Mouse (Mus musculus) lung, postnatal 0 days (tissue): ENCODE measurements at regions not wholly inside any gene's neighbourhood (a gene's known extent, or its start where the extent isn't known, plus 50 kb on each side); places are given as distances from the start of the nearest gene placed in this dataset.
A peak's percentile ranks its signal among the peaks of the same experiment; 100 is the strongest.
"Not testable (repeated sequence)": the region's sequence is repeated elsewhere in the genome, so short reads cannot be mapped to it uniquely, and the experiment has no call there.

ENCODE experiments used
- ATAC-seq: fragments of 200-750 bp; cut with Nextera tagmentation; 2 replicates; pipeline ENCODE4 v1.8.0; 2017; ENCODE audit warnings: moderate library complexity
- DNase-seq: peaks from one replicate; pipeline ENCODE4 v3.0.0-alpha.2; 2016; ENCODE audit warnings: low spot score
- H3K27ac ChIP-seq: fragments of 300-500 bp; sonication (generic); 2 replicates; pipeline ENCODE4 v1.5.1; 2014; ENCODE audit warnings: antibody characterized with exemption, mild to moderate bottlenecking, low read length, mixed read lengths
- H3K27me3 ChIP-seq: fragments of 300-500 bp; sonication (generic); replicated peaks from 2 replicates; pipeline ENCODE4 v1.6.1; 2014; ENCODE audit warnings: low read length, mixed read lengths; ENCODE audit not compliant: insufficient read depth
- H3K36me3 ChIP-seq: fragments of 300-500 bp; sonication (generic); 2 replicates; pipeline ENCODE4 v1.6.1; 2014; ENCODE audit warnings: low read length, mixed read lengths; ENCODE audit not compliant: insufficient read depth
- H3K4me1 ChIP-seq: fragments of 300-500 bp; sonication (generic); 2 replicates; pipeline ENCODE4 v1.6.1; 2014; ENCODE audit warnings: antibody characterized with exemption, low read depth, low read length, mixed read lengths; ENCODE audit not compliant: insufficient read depth
- H3K4me2 ChIP-seq: fragments of 300-500 bp; sonication (generic); replicated peaks from 2 replicates; pipeline ENCODE4 v1.6.1; 2014; ENCODE audit warnings: low read depth, mild to moderate bottlenecking, low read length, moderate library complexity, mixed read lengths
- H3K4me3 ChIP-seq: fragments of 300-500 bp; sonication (generic); 2 replicates; pipeline ENCODE4 v1.5.1; 2014; ENCODE audit warnings: low read depth, low read length
- H3K9ac ChIP-seq: fragments of 300-500 bp; sonication (generic); replicated peaks from 2 replicates; pipeline ENCODE4 v1.6.1; 2014; ENCODE audit warnings: low read depth, mild to moderate bottlenecking
- H3K9me3 ChIP-seq: fragments of 300-500 bp; sonication (generic); 2 replicates; pipeline ENCODE4 v1.6.1; 2016; ENCODE audit warnings: low read length, mixed read lengths
- CTCF ChIP-seq: IDR thresholded peaks from 2 replicates; pipeline ENCODE4 v1.5.1; 2016; ENCODE audit warnings: antibody characterized with exemption, mild to moderate bottlenecking
- EP300 ChIP-seq: IDR thresholded peaks from 2 replicates; pipeline ENCODE4 v1.6.1; 2016; ENCODE audit warnings: antibody characterized with exemption, mild to moderate bottlenecking, control low read depth
- WGBS: fragments of 180-500 bp; shearing (Covaris S2); extraction: QIAGEN DNeasy Blood & Tissue Kit; methylation state at CpG from one replicate; pipeline ENCODE4 v1.1.7; 2014; 5-methylcytosine and 5-hydroxymethylcytosine counted together

DNA sequence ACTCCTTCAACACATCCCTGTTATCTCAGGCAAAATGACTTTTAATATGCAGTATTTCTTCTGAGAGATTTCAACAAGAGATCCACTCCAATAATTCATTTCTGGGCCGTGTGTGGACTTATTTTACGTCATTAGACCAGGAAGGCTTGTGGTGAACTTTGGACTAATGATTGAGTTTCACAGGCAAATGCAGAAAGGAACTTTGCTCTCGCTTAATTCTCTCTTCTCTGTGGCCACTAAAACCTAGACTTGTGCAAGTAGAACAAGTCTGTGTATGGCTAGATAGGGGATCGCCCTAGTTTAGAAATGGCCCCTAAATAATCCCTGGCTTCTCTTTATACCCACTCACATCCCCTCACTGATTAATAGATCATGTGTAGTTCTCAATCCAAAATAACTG is 50.6 kb upstream of the Ppp1r12a start:
- Histone ChIP-seq H3K4me3 (no peak overlapping the region), H3K9me3 (no peaks in the 10 kb centered on the region), H3K9ac (no peak overlapping the region), H3K27me3 (no peaks in the 10 kb centered on the region), H3K36me3 (no peaks in the 10 kb centered on the region), H3K27ac (no peak overlapping the region), H3K4me1 (no peaks in the 10 kb centered on the region), H3K4me2 (no peak overlapping the region)
- WGBS, result 87% methylated on average over 4 of the region's 4 CpGs
- DNase-seq, result no peak
- TF ChIP-seq CTCF (no peak), EP300 (no peak)
- ATAC-seq, result no peak

DNA sequence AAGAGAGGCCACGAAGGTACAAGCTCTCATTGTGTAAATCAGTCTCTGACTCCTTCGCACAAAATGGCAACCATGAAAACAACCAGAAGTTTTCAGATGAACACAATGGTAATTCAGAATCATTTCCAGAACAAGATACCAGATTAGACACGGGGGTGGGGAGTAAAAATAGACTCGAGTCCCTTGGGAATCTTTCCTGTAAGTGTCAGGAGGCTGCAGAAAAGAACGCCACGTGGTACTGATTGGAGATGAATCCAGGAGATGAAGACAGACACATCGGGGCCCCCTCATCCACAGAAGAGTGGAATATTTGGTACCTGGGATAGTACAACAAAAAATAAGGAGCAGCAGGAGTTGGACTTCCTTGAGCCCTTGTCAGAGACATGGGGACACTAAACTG is 51.1 kb upstream of the Ppp1r12a start:
- Histone ChIP-seq H3K27ac (no peak overlapping the region), H3K4me3 (no peak overlapping the region), H3K9ac (no peak overlapping the region), H3K4me2 (no peak overlapping the region), H3K9me3 (no peaks in the 10 kb centered on the region), H3K27me3 (no peaks in the 10 kb centered on the region), H3K4me1 (no peaks in the 10 kb centered on the region), H3K36me3 (no peaks in the 10 kb centered on the region)
- ATAC-seq (no peak), DNase-seq (no peak)
- WGBS, result 62% methylated on average over 7 of the region's 7 CpGs
- no peak for TF ChIP-seq CTCF
- TF ChIP-seq EP300, result no peak

DNA sequence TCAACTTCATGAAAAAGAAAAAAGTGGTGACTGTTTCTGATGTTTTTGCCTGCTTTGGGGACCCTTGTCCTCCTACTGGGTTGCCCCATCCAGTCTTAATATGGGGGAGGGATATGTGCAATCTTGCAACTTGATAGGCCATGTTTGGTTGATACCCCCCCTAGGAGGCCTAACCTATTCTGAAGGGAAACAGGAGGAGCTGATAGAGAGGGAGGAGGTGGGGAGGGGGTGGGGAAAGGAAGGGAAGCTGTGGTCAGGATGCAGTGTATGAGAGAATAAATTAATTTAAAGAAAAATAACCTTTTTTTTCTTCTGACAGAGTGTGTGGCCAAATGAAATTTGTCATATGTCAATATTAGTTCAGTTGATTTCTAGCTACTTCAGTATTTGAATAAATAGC is 51.8 kb upstream of the Ppp1r12a start:
- Histone ChIP-seq H3K9ac (no peak overlapping the region), H3K4me2 (no peak overlapping the region), H3K4me3 (no peak overlapping the region), H3K4me1 (no peaks in the 10 kb centered on the region), H3K9me3 (no peaks in the 10 kb centered on the region), H3K27ac (no peak overlapping the region), H3K36me3 (no peaks in the 10 kb centered on the region), H3K27me3 (no peaks in the 10 kb centered on the region)
- ATAC-seq (no peak), DNase-seq (no peak)
- TF ChIP-seq EP300 (no peak), CTCF (no peak)

DNA sequence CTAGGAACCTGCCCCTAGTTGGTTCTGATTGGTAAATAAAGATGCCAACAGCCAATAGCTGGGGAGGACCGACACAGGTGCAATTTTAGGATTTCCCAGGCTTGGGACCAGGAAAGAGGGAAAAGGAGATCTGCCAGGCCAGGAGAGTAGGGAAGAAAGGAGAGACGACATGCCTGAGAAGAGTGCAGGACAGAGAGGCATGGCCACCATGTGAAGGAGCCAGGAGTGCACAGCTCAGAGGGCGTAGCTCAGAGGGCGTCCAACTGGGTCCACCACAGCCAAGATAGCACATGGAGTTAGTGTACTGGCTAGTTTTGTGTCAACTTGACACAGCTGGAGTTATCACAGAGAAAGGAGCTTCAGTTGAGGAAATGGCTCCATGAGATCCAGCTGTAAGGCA is 53.5 kb upstream of the Ppp1r12a start:
- not testable (repeated sequence) for H3K4me2 ChIP-seq, H3K27me3 ChIP-seq, DNase-seq, H3K27ac ChIP-seq, H3K4me1 ChIP-seq, H3K9me3 ChIP-seq, H3K4me3 ChIP-seq, ATAC-seq, H3K36me3 ChIP-seq, H3K9ac ChIP-seq
- WGBS, result 83% methylated on average over 4 of the region's 4 CpGs

DNA sequence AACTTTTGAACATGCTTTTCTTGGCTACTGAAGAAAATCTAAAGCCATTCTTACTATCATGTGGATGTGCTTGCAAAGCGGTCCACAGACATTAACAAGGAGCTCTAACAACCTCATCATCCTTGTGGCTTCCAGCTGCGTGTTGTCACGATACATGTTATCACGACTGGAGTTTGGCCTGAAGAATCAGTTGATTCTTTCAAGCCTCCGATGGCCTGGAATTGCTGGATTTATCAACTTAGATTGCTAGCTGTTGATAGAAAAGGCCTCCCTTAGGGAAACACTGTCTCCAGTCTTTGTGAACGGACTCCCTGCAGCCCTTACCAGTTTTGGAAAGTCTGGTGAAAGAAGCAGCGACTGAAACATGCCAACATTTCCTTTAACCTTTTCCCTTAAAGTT is 60.5 kb upstream of the Ppp1r12a start:
- no peak overlapping the region for H3K27ac ChIP-seq
- H3K27me3 ChIP-seq, result no peaks in the 10 kb centered on the region
- ATAC-seq (no peak), DNase-seq (no peak)
- H3K4me3 ChIP-seq, result no peak overlapping the region
- no peak overlapping the region for H3K9ac ChIP-seq
- 59% methylated on average over 7 of the region's 7 CpGs for WGBS
- no peaks in the 10 kb centered on the region for H3K9me3 ChIP-seq
- H3K4me1 ChIP-seq, result no peaks in the 10 kb centered on the region
- no peaks in the 10 kb centered on the region for H3K36me3 ChIP-seq
- H3K4me2 ChIP-seq, result no peak overlapping the region
- TF ChIP-seq EP300 (no peak), CTCF (no peak)

DNA sequence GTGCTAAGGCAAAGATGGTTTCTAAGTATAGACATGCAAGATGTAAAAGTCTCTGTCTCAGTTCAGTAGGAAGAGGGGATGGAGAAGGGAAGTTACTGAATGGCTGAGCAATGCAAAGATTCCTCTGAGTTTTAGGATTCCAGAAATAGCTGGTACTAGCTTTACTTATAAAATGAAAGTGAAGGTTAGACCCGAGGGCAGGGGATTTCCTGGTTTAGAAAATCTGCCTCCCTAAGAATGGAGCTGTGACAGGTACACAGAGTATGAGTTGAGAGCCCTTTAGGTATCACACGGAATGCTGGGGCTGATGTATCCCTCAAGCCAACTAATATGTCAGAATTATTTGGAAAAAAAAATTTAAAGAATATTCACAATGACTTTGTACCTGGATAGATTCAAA is 69.0 kb upstream of the Ppp1r12a start:
- Histone ChIP-seq H3K36me3 (no peaks in the 10 kb centered on the region), H3K27me3 (no peaks in the 10 kb centered on the region), H3K9me3 (no peaks in the 10 kb centered on the region), H3K4me2 (no peak overlapping the region), H3K27ac (no peak overlapping the region), H3K4me1 (no peaks in the 10 kb centered on the region; the same call in 1 of the 2 replicates), H3K4me3 (no peak overlapping the region), H3K9ac (no peak overlapping the region)
- ATAC-seq (no peak), DNase-seq (no peak)
- TF ChIP-seq EP300, result no peak
- no peak for TF ChIP-seq CTCF
- WGBS, result 51% methylated on average over 2 of the region's 2 CpGs

DNA sequence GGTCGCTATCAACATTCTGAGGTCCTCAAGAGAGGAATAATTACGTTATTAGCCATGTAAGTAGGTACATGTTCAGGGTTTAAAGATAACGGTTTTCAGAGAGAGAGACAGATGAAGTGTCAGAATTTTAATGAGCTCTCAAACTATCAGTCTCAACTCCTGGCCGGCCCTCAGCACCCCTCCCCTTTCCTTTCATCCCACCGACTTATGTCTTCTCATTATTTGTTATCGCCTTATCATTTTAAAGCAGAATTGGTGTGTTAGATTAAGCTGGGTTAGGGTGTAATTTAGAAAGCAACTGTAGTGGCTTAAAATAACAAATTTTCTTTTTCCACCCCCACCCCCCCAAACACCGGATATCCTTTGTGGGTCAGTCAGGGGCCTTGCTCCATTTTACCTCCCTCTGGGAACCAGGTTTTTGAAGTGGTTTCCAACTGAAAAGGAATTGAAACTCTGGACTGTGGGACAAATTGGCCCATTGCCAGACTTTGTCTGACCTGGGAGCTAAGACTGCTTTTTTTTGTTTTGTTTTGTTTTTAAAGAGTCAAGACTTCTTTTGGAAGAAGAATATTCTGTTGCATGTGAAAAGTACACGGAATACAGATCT is 72.5 kb upstream of the Ppp1r12a start:
- Histone ChIP-seq H3K36me3 (no peaks in the 10 kb centered on the region), H3K4me2 (no peak overlapping the region; the same call in 1 of the 2 replicates), H3K4me1 (no peaks in the 10 kb centered on the region; the same call in 1 of the 2 replicates), H3K9ac (no peak overlapping the region), H3K27ac (no peak overlapping the region), H3K27me3 (no peaks in the 10 kb centered on the region), H3K4me3 (no peak overlapping the region), H3K9me3 (no peaks in the 10 kb centered on the region)
- WGBS, result 13% methylated on average over 8 of the region's 8 CpGs
- no peak for TF ChIP-seq CTCF
- no peak for TF ChIP-seq EP300
- ATAC-seq (no peak), DNase-seq (peak; percentile 38)
